Mouse (Mus musculus): ENCODE data around the gene Lrrc8a. TPM values are rescaled to one million over a fixed set of nuclear protein-coding genes. Genes with fewer than 3 reads are reported as not detected.

Gene Lrrc8a
- total RNA-seq, 2 experiments from 2014 or later, result 19.6 to 37.9 TPM

DNA sequence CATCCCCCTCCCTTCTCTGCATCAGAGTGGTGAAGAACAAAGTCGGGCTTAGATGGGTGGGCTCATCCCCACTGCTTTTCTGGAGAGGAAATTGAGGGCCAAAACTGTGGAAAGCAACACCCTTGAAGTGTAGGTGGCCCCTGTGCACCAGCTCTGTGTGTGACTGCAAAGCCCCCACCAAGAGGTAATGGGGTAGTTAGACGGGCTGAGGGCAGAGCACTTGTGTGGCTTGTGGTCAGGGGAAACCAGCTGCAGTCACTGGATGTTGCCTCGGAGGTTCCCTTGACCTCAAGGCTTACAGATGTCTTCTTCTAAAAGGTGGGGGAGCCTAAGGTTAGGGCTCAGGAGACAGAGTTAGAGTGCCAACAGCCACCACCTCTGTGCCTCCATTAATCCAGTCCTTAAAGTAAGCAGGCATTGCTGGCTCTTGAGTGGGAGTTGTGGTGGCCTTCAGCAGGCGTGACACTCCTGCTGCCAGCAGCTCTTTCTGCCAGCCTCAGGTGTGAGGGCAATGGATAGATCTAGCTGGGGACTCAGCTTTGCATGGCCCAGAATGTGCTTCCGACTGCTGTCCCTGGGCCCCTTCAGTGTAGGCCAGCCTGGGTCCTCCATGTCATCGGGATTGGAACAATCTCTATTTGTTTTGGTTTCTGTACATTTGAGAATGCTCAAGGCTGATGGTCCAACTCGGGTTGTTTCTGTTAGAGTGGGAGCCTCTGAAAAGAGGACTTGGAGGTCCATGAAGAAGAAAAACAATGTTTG is 20.4 kb downstream of the Lrrc8a start:
- no peak for DNase-seq
- TF ChIP-seq CTCF (IDR thresholded peaks at IDR 0.05), result no peak
- H3K27ac ChIP-seq, result peak overlapping the region; percentile 94

DNA sequence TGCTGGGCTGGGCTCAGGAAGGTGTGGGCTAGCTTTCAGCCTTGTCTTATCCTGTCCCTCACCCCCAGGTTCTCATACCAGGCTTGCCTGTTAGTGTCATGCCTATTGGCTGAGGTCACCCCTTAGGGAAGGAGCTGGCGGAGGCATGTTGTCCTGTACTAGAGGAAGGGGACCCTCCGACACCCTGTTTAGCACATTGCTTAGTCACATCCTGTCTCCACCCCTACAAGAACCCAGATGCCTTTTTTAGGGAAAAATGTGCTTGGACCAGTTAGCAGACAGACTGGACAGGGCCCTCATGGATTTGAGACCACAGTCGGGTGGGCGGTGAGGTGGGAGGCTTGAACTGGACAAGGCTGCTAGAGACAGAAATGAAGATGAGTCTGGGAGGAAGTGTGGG is 21.1 kb downstream of the Lrrc8a start:
- intact Hi-C loops (cut with DNase I), result no loop called here
- peak overlapping the region; percentile 60 for H3K4me3 ChIP-seq
- DNase-seq, result peak; percentile 76
- no peak for TF ChIP-seq CTCF (IDR thresholded peaks at IDR 0.05)
- H3K27ac ChIP-seq, result peak overlapping the region; percentile 94

More for the DNA sequence above, 20.4 kb downstream of the Lrrc8a start:
- H3K4me3 ChIP-seq, result peak overlapping the region; percentile 60
- intact Hi-C loops (cut with DNase I), result no loop called here

DNA sequence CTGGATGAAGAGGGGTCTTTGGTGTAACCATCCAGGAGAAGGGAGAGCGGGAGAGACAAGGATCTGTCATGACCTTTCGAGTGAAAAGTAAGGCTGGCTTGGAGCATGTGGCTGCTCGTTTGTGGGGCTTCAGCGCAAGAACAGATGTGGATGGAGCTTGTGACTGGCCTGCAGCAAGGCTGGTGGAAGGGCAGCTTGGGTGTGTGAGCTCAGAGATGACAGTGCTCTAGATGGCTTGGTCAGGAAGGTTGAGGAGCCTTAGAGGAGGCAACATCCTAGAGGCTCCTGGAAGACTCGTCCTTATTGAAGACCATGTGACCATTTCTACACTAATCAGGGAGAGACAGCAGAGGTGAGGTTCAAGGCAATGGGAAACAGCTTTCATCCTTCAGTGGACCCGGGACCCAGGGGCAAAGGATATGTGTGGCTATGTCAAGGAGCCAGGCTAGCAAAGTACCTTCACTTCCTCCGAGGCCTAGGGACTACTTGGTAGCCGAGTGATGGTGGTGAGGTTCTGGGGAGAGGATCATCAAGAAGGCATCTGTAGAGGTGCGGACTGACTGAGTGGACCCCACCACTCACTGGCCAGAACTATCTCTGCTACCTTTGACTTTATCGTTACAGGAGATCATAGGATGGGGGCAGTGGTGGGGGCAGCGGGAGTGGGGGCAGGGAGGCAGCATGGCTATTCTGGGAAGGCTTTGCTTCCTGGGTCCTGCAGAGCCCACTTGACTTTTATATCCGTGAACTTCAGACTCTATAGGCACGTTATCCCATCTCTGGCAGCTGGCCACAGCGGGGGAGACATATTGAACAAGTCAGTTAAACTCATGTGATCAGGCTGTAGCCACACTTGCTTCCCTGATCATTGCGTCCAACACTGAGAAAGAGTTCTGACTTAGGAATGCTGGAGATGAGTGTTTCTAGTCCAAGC is 21.9 kb downstream of the Lrrc8a start:
- TF ChIP-seq CTCF (IDR thresholded peaks at IDR 0.05), result no peak
- intact Hi-C loops (cut with DNase I), result no loop called here
- H3K27ac ChIP-seq, result peak overlapping the region; percentile 94
- no peak for DNase-seq
- peak overlapping the region; percentile 60 for H3K4me3 ChIP-seq

DNA sequence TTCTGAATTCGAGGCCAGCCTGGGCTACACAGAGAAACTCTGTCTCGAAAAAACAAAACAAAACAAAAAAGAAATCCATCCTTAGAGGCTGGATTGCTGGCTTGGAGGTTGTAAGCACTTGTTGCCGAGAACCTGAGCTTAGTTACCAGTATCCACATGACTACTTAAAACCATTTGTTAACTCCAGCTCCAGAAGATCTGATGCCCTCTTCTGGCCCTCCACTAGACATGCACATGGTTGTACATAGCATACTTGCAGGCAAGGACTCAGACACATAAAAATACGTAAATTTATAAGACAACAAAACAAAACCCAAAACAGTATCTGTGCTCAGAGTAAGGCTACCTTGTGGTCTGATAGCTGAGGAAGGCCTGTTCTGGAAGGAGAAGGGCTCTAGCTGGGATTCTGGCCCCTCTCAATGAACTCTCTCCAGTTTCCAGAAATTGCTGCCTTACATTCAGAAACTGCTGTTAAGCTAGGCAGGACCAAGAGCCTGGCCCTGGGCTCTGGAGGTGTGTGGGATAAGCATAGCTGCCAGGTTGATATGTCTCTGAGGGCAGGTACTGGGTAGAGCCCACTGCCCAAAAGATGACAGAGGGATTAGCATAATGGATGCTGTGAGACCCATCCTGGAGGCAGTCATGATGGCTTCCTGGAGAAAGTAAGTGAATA is 23.7 kb downstream of the Lrrc8a start:
- DNase-seq, result no peak
- TF ChIP-seq CTCF (IDR thresholded peaks at IDR 0.05), result peak; percentile 35; the same call in 1 of the 2 replicates
- Histone ChIP-seq H3K27ac (peak overlapping the region; percentile 94), H3K4me3 (no peak overlapping the region)
- intact Hi-C loops (cut with DNase I), result no loop called here

DNA sequence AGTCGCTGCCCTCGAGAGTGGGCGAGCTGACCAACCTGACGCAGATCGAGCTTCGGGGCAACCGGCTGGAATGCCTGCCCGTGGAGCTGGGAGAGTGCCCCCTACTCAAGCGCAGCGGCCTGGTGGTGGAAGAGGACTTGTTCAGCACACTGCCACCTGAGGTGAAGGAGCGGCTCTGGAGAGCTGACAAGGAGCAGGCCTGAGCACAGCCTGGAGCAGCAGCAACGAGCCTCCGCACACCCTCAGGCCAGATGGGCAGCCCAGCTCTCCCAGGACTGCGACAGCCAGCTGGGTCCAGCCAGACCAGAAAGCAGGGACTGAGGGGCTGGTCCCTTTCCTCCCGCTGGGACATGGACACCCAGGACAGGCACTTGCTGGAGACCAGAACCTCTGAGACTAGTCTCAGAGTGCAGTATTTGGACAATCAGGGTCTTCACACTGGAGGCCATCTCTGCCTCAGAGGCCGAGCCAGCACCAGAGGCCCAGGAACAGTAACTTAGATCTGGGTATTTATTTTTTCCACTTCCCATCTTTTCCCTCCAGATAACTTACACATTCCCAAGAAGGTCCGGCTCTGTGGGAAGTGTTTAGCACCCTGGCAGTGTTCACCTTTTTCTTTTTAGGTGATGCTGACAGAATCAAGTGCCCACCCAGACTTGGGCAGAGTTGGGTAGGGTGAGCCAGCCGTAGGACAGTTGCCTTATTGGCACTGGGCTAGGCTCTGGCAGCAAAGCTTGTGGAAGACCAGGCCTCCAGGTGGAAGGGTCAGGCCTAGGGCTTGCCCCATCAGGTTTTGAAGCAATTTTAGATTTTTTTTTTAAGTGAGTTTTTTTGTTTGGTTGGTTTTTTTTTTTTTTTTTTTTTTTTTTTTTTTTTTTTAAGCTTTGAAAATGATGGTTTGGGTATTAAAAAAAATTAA is 24.7 kb downstream of the Lrrc8a start:
- no peak for DNase-seq
- peak overlapping the region; percentile 94 for H3K27ac ChIP-seq
- intact Hi-C loops (cut with DNase I), result no loop called here
- no peak for TF ChIP-seq CTCF (IDR thresholded peaks at IDR 0.05)
- H3K4me3 ChIP-seq, result peak overlapping the region; percentile 32

DNA sequence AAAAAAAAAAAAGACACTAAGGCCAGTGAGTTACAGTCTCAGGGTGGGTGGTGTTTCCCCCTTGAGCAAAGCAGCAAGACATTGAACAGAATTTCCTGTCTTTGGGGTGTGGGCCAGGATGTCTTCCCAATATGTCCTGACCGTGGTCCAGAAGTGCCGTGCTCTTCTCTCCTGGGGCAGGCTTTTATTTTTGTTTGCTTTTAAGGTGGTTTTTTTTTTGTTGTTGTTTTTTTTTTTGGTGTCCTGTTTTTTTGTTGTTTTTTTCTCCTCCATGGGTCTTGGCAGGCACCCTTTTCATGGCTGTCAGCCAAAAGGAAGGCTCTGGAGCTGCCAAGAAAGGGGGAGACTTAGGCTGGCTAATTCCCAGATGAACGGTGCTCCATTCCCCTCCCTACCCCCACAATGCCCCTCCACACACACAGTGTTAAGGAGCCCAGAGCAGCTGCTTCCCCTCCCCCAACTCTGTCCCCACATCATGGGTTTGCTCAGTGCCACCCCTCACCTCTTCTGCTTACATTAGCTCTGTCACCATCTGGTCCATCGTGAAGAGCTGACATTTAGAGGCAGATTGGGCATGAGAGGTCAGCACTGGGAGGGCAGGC is 25.4 kb downstream of the Lrrc8a start:
- intact Hi-C loops (cut with DNase I), result no loop called here
- peak overlapping the region; percentile 94 for H3K27ac ChIP-seq

DNA sequence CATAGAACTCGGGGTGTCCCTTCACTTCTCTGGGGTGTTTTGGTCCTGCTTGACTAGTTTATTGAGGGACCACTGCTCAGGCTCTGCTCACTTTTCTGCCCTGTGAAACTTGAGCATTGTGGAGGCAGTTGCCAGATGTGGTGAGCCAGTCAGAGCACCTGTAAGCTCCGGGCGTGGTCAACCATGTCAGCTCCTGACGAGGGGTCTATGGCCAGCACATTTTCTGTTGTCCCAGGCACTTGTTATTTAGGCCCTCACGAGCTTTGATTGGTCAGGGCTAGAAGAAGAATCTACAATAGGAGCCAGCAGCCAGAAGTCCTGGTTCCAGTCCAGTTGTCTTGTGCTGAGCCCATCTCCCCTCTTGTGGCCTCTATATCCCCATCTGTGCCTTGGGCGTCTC is 26.3 kb downstream of the Lrrc8a start:
- DNase-seq, result no peak
- Histone ChIP-seq H3K27ac (peak overlapping the region; percentile 94), H3K4me3 (peak overlapping the region; percentile 3; the same call in 1 of the 2 replicates)
- TF ChIP-seq CTCF (IDR thresholded peaks at IDR 0.05), result no peak
- intact Hi-C loops (cut with DNase I), result no loop called here

More for the DNA sequence above, 25.4 kb downstream of the Lrrc8a start:
- TF ChIP-seq CTCF (IDR thresholded peaks at IDR 0.05), result no peak
- DNase-seq, result peak; percentile 62
- peak overlapping the region; percentile 15; the same call in 1 of the 2 replicates for H3K4me3 ChIP-seq

DNA sequence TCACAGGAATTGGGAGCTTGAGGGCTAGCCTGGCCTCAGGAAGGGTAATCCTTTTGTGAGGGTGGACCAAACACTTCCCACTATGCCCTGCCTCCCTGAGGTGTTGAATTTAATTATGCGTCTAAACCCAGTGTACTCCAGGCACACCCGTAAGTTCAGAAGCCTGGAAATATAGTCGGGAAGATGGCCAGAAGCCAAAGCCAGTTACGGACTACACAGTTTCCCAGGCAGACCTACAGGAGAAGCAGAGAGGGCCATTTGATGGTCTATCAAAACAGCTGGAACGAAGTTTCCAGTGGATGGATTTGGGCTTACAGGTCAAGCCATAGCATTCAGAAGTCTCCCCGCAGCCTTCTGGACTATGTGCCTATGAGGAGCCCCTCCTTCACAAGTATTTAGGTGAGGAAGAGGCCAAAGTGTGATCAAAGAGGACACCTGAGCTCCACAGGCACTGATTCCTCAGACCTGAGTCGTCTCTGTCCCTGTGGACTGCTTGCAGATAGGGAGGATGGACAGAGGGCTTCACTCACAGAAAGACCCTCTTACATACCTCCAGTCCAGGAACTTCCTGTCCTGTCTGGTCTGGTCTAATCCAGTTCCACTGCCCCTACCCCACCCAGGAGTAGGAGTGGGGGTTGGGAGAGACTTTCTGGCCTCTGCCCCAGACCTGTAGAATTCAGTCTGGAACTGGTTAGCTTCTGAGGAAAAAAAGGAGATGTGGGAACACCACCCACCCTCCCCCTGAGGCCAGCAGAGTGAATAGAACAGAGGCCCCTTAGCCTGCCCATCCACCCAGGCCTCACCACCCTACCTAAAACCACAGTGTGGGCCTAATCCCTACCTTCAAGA is 27.4 kb downstream of the Lrrc8a start:
- H3K4me3 ChIP-seq, result no peak overlapping the region
- DNase-seq, result no peak
- H3K27ac ChIP-seq, result peak overlapping the region; percentile 94
- intact Hi-C loops (cut with DNase I), result no loop called here
- TF ChIP-seq CTCF (IDR thresholded peaks at IDR 0.05), result no peak

DNA sequence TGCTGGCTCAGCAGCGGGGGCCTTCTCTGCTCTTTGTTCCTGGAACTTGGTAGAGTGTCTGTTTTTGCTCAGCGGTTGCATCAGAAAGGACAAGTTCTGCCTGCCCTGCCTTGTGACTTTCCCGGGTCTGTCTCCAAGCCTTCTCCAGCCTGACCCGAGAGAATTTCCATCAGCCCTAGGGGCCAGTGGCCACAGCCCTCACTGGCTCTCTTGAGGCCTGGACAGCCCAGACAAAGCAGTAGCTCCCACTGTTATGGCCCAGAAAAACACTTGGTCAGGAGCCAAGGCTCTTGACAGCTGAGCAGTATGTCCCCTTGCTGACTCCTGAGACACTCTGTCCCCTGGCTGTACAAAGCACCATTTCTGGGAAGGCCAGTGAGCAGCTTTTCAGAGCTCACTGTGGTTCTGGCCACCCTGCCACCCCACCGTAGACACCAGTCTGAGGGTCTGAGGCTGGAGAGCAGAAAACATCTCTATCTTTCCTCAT is 28.3 kb downstream of the Lrrc8a start, which contains the start of gene Phyhd1:
Gene Phyhd1, plus strand, starts transcription at position 437 of the 487 bp plus-strand sequence.
- DNase-seq, result peak; percentile 82
- intact Hi-C loops (cut with DNase I), result loop anchor here (1.0 kb wide), 1 partner anchor 29 kb away; the partner anchor contains the start of gene Lrrc8a
- H3K27ac ChIP-seq, result peak within 1 kb of the TSS; percentile 94
- TF ChIP-seq CTCF (IDR thresholded peaks at IDR 0.05), result no peak
- peak within 1 kb of the TSS; percentile 60 for H3K4me3 ChIP-seq

DNA sequence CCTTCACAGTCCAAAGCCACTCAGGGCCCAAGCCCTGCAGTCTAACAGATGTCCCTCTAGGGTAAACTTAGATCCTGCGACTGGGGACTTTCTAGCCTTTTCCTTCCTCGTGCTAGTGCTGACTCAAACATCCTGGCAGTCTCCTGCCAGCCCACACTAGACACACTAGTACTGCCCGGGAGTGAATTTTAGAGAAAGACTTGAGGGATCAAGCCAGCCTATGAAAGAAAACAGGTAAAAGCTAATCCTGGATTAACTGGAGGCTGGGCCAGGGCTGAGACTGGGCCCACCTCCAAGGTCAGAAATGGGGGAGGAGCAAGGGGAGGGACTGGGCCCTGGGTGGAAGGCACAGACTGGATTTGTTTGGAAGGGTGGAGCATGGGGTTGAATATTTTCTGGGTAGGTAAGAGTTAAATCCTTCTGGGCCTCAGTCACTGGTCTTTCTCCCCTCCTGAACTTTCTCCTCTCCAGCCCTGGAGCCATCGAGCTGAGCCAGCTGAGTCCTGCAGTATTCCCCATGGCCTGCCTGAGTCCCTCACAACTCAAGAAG is 29.0 kb downstream of the Lrrc8a start:
- intact Hi-C loops (cut with DNase I), result loop anchor here (1.0 kb wide), 1 partner anchor 29 kb away; the partner anchor contains the start of gene Lrrc8a
- TF ChIP-seq CTCF (IDR thresholded peaks at IDR 0.05), result no peak
- peak overlapping the region; percentile 94 for H3K27ac ChIP-seq
- peak; percentile 88 for DNase-seq
- peak overlapping the region; percentile 60 for H3K4me3 ChIP-seq

All from gastrocnemius, adult 2 months (tissue).